Mouse (Mus musculus) liver, embryonic 14.5 days (tissue): ENCODE measurements around the gene Dmtf1. TPM values are rescaled to one million over a fixed set of nuclear protein-coding genes. Genes with fewer than 3 reads are reported as not detected.
"Not testable (repeated sequence)": the region's sequence is repeated elsewhere in the genome, so short reads cannot be mapped to it uniquely, and the experiment has no call there.

ENCODE experiments used
- ATAC-seq: fragments of 200-750 bp; cut with Nextera tagmentation; 2 replicates; pipeline ENCODE4 v1.8.0; 2017; ENCODE audit warnings: moderate number of reproducible peaks, mild to moderate bottlenecking, moderate library complexity; ENCODE audit not compliant: insufficient read depth
- DNase-seq, 3 experiments: peaks; one replicate each; pipeline ENCODE4 v3.0.0-alpha.2; 2012 to 2013; ENCODE audit warnings: low read depth in 3 of 3, low spot score in 3 of 3
- H3K27ac ChIP-seq: fragments of 300-500 bp; sonication (generic); 2 replicates; pipeline ENCODE4 v1.5.1; 2014; ENCODE audit warnings: moderate library complexity, mild to moderate bottlenecking, control low read depth, inconsistent platforms
- H3K27me3 ChIP-seq: fragments of 300-500 bp; sonication (generic); 2 replicates; pipeline ENCODE4 v1.6.1; 2014; ENCODE audit warnings: mild to moderate bottlenecking, low read length, moderate library complexity; ENCODE audit not compliant: control insufficient read depth, insufficient read depth
- H3K36me3 ChIP-seq: fragments of 300-500 bp; sonication (generic); replicated peaks from 2 replicates; pipeline ENCODE4 v1.6.1; 2014; ENCODE audit warnings: low read depth; ENCODE audit not compliant: control insufficient read depth, insufficient read depth
- H3K4me1 ChIP-seq, 2 experiments: fragments of 200-500 bp in 1 of 2; fragments of 300-500 bp in 1 of 2; sonication (generic) in 1 of 2; replicated peaks; 2 replicates each; pipeline ENCODE4 v1.6.1; 2012 to 2014; ENCODE audit warnings: antibody characterized with exemption in 1 of 2, inconsistent platforms in 1 of 2, low read length in 1 of 2; ENCODE audit not compliant: control insufficient read depth in 2 of 2, insufficient read depth in 2 of 2
- H3K4me2 ChIP-seq: fragments of 300-500 bp; sonication (generic); 2 replicates; pipeline ENCODE4 v1.6.1; 2014; ENCODE audit warnings: low read depth, mild to moderate bottlenecking, control low read depth, moderate library complexity
- H3K4me3 ChIP-seq, 2 experiments: fragments of 200-500 bp in 1 of 2; fragments of 300-500 bp in 1 of 2; sonication (generic) in 1 of 2; 2 replicates each; pipeline ENCODE4 v1.5.1; 2012 to 2014; ENCODE audit warnings: low read depth in 2 of 2, low read length in 2 of 2, mild to moderate bottlenecking in 2 of 2, control low read depth in 1 of 2, inconsistent platforms in 1 of 2, moderate library complexity in 1 of 2; ENCODE audit not compliant: insufficient read depth in 1 of 2
- H3K9ac ChIP-seq: fragments of 300-500 bp; sonication (generic); replicated peaks from 2 replicates; pipeline ENCODE4 v1.6.1; 2014; ENCODE audit warnings: mild to moderate bottlenecking, control low read depth, moderate library complexity
- H3K9me3 ChIP-seq: fragments of 300-500 bp; sonication (generic); 2 replicates; pipeline ENCODE4 v1.6.1; 2016; ENCODE audit warnings: low read length, mixed read lengths; ENCODE audit not compliant: control insufficient read depth
- CTCF ChIP-seq: IDR thresholded peaks from 2 replicates; pipeline ENCODE4 v1.5.1; 2016; ENCODE audit warnings: antibody characterized with exemption, low read depth, control low read depth
- EP300 ChIP-seq: IDR thresholded peaks from 2 replicates; pipeline ENCODE4 v1.6.1; 2016; ENCODE audit warnings: antibody characterized with exemption, low read depth
- WGBS: fragments of 180-500 bp; shearing (Covaris S2); extraction: QIAGEN DNeasy Blood & Tissue Kit; methylation state at CpG from one replicate; pipeline ENCODE4 v1.1.7; 2014; ENCODE audit not compliant: insufficient replicate concordance; 5-methylcytosine and 5-hydroxymethylcytosine counted together
- polyA plus RNA-seq, 2 experiments: library from polyadenylated mRNA; depleted of rRNA in 1 of 2; stranded (reverse) in 1 of 2; unstranded in 1 of 2; fragments of >200 nt; fragmentation: Nextera tagmentation in 1 of 2; extraction: Ambion mirVana in 1 of 2; gene quantifications; 2 replicates each; pipeline versions ENCODE4 v1.2.1 to v1.2.3; 2012 to 2014

Dmtf1 gene
- polyA plus RNA-seq (2012; rRNA removed) (8.0 and 10.8 TPM in 2 replicates), polyA plus RNA-seq (2014; fragmentation: Nextera tagmentation; extraction: Ambion mirVana) (9.5 and 10.7 TPM in 2 replicates)

DNA sequence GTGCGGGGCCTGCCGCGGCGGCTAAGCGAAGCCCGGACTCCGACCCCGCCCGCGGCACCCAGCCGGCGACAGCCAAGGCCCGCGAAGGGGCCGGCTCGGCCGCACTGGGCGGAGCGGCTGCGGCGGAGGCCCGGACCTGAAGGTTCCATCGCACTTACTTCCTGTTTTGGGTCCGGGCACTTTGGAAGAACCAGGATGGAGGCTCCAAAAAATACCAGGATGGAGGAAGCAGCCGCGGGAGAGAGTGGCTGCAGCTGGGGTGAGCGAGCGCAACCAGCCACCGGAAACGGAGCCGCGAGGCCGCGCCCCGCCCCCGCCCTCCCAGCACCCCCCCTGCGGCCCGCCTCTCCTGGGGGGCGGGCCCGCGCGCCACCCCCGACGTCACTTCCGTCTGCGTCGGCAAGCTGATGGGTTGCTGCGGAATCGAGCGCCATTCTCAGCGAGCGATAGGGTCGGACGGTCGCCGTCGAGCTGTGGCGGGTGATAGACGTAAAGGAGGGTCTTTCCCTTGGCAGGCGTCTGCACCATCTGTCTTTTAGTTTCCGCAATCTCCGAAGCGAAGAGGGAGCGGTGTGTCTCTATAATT lies at the start of gene Dmtf1:
Gene Dmtf1, minus strand, starts transcription at position 321 of the 586 bp plus-strand sequence.
- Histone ChIP-seq H3K36me3 (no peaks in the 10 kb centered on the region), H3K27me3 (no peaks in the 10 kb centered on the region), H3K4me1 (peaks cover 5 to 7% of the 10 kb centered on the region in 2 experiments), H3K27ac (peak within 1 kb of the TSS; percentile 68), H3K9ac (peak within 1 kb of the TSS; percentile 92), H3K9me3 (no peaks in the 10 kb centered on the region), H3K4me2 (peak within 1 kb of the TSS; percentile 85), H3K4me3 (peak within 1 kb of the TSS; percentile 89 to 94)
- TF ChIP-seq EP300 (no peak), CTCF (no peak)
- under 1% methylated on average over 57 of the region's 64 CpGs for WGBS
- ATAC-seq (peak; percentile 96), DNase-seq (peak; percentile 74 to 78 (median 77))

DNA sequence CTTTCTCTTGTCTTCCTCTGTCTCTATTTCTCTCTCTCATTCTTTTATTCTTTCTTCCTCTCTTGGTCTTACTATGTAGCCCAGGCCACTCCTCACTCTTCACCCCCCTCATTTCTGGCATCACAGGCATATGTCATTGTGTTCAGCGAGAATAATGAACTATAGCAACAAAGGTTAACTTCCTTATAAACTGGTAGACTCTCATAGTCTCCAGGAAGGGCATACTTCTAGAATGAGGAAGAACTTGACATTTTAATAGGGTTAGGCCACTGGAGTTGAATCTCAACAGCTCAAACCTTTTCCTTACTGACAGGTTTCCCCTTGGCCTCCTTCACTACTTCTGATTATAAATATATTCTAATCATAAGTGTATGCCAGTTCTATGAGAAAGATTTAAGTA lies 24.9 kb upstream of the Dmtf1 start:
- no peak for TF ChIP-seq EP300
- TF ChIP-seq CTCF: no peak
- H3K9ac ChIP-seq: no peak overlapping the region
- H3K4me2 ChIP-seq: no peak overlapping the region
- DNase-seq: no peak
- H3K27ac ChIP-seq: no peak overlapping the region
- no peaks in the 10 kb centered on the region for H3K36me3 ChIP-seq
- 27% methylated on average over 1 of the region's 1 CpGs for WGBS
- ATAC-seq: no peak
- H3K4me3 ChIP-seq: no peak overlapping the region
- H3K9me3 ChIP-seq: no peaks in the 10 kb centered on the region
- H3K27me3 ChIP-seq: no peaks in the 10 kb centered on the region
- H3K4me1 ChIP-seq: no peaks in the 10 kb centered on the region

- 60% methylated on average over 2 of the region's 2 CpGs for WGBS
These were observed 11.7 kb upstream of the Dmtf1 start for GRCm38 (mm10) chr5:9173295-9173694.

DNA sequence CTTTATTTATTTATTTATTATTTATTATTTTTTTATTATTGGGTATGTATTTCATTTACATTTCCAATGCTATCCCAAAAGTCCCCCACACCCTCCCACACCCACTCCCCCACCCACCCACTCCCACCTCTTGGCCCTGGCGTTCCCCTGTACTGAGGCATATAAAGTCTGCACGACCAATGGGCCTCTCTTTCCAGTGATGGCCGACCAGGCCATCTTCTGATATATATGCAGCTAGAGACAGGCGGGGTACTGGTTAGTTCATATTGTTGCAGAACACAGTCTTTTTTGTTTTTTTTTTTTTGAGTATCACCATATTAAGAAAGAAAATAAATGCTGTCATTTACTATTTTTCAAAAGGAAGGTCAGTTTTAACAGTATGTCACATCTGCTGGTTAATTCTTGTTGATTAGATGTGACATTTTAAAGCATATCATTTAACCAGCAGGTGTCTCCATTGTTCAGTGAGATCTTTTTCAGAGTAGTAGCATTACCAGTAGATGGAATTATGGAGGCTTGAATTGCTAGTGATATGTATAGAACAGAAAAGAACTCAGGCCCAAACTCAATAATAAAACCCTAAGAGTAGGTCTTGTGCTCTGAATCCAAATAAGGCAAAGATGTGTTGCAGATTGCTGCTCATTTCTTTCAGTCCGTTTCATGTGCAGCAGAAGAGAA lies 7.9 kb upstream of the Dmtf1 start:
- not testable (repeated sequence) for H3K27ac ChIP-seq, H3K9ac ChIP-seq, H3K4me1 ChIP-seq, ATAC-seq, DNase-seq, H3K27me3 ChIP-seq, H3K4me3 ChIP-seq, H3K4me2 ChIP-seq, H3K9me3 ChIP-seq, H3K36me3 ChIP-seq
- WGBS: 62% methylated on average over 4 of the region's 5 CpGs

More at GRCm38 (mm10) chr5:9173295-9173694, 11.7 kb upstream of the Dmtf1 start:
- Histone ChIP-seq H3K9me3 (no peaks in the 10 kb centered on the region), H3K4me2 (no peak overlapping the region), H3K36me3 (no peaks in the 10 kb centered on the region), H3K9ac (no peak overlapping the region), H3K4me1 (no peaks in the 10 kb centered on the region), H3K4me3 (no peak overlapping the region), H3K27ac (no peak overlapping the region), H3K27me3 (no peaks in the 10 kb centered on the region)
- TF ChIP-seq CTCF (no peak), EP300 (no peak)
- ATAC-seq (no peak), DNase-seq (no peak)

DNA sequence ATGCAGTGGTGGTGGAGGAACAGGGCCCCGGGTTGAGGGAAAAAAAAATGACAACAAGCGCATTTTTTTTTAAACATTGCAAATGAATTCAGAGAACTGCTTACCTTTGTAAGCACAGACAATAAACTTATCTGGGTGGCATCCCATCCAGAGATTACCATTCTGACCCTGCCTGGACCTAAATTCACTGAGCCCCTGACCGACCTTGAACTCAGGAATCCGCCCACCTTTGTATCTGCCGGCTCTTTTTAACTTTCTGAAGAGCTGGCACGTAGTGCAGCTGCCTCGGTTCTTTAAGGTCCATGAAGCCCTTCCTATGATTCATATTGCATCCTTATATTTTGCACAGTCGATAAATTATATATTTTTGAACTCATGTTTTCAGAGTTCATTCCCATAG lies 4.8 kb upstream of the Dmtf1 start:
- Histone ChIP-seq H3K27ac (no peak overlapping the region), H3K4me2 (no peak overlapping the region), H3K27me3 (no peaks in the 10 kb centered on the region), H3K9me3 (no peaks in the 10 kb centered on the region), H3K36me3 (no peaks in the 10 kb centered on the region), H3K9ac (no peak overlapping the region), H3K4me1 (peaks cover 5 to 6% of the 10 kb centered on the region in 2 experiments), H3K4me3 (no peak overlapping the region)
- TF ChIP-seq EP300 (no peak), CTCF (no peak)
- ATAC-seq (no peak), DNase-seq (no peak)
- WGBS: 56% methylated on average over 8 of the region's 8 CpGs

- H3K27me3 ChIP-seq, ATAC-seq, H3K36me3 ChIP-seq, H3K27ac ChIP-seq, H3K4me3 ChIP-seq, H3K4me2 ChIP-seq, H3K9ac ChIP-seq, H3K4me1 ChIP-seq, H3K9me3 ChIP-seq, DNase-seq: not testable (repeated sequence)
- WGBS: 81% methylated on average over 10 of the region's 10 CpGs
These were observed 3.6 kb upstream of the Dmtf1 start for GRCm38 (mm10) chr5:9165151-9165550.
